Mouse (Mus musculus) testis, adult 2 months (tissue): ENCODE data around the gene Kif1c.

Experiments used
- CTCF ChIP-seq: fragments of 200-500 bp; IDR thresholded peaks from 2 replicates; pipeline ENCODE4 v1.5.1; 2012; ENCODE audit warnings: low read depth, mild to moderate bottlenecking, inconsistent platforms, low read length, moderate library complexity; ENCODE audit not compliant: control insufficient read depth, insufficient read depth, insufficient replicate concordance
- POLR2A ChIP-seq: fragments of 200-500 bp; IDR thresholded peaks from 2 replicates; pipeline ENCODE4 v1.6.1; 2012; ENCODE audit warnings: low read depth, mild to moderate bottlenecking, inconsistent platforms, low read length, moderate library complexity; ENCODE audit not compliant: control insufficient read depth

- TF ChIP-seq POLR2A (no peak), CTCF (no peak)
These were observed 41.4 kb upstream of the Kif1c start for GRCm38 (mm10) chr11:70658942-70659341.
